Mouse (Mus musculus) thymus, adult 2 months (tissue): ENCODE measurements around the gene Sorcs1. TPM values are rescaled to one million over a fixed set of nuclear protein-coding genes. Genes with fewer than 3 reads are reported as not detected.

Experiments used
- DNase-seq: peaks from one replicate; pipeline ENCODE4 v3.0.0; 2021
- H3K27ac ChIP-seq: fragments of 200-500 bp; 2 replicates; pipeline ENCODE4 v1.5.1; 2012; ENCODE audit warnings: low read length, control low read depth; ENCODE audit not compliant: control insufficient read depth, insufficient read depth
- H3K27me3 ChIP-seq: fragments of 200-500 bp; 2 replicates; pipeline ENCODE4 v1.6.1; 2012; ENCODE audit warnings: mild to moderate bottlenecking, low read length, moderate library complexity, mixed read lengths; ENCODE audit not compliant: control insufficient read depth, insufficient read depth
- H3K36me3 ChIP-seq: fragments of 200-500 bp; 2 replicates; pipeline ENCODE4 v1.6.1; 2012; ENCODE audit warnings: mild to moderate bottlenecking, low read length, moderate library complexity; ENCODE audit not compliant: control insufficient read depth, insufficient read depth
- H3K4me1 ChIP-seq: fragments of 200-500 bp; replicated peaks from 2 replicates; pipeline ENCODE4 v1.6.1; 2012; ENCODE audit warnings: low read length; ENCODE audit not compliant: control insufficient read depth, insufficient read depth
- H3K4me3 ChIP-seq: fragments of 200-500 bp; 2 replicates; pipeline ENCODE4 v1.5.1; 2012; ENCODE audit warnings: mild to moderate bottlenecking, low read length, control low read depth, moderate library complexity; ENCODE audit not compliant: control insufficient read depth, insufficient read depth
- CTCF ChIP-seq: fragments of 200-500 bp; IDR thresholded peaks from 2 replicates; pipeline ENCODE4 v1.5.1; 2012; ENCODE audit warnings: mild to moderate bottlenecking, control low read depth, low read length, moderate library complexity, borderline replicate concordance; ENCODE audit not compliant: control insufficient read depth, poor library complexity, insufficient read depth; ENCODE audit errors: extremely low read depth
- POLR2A ChIP-seq: fragments of 200-500 bp; IDR thresholded peaks from 2 replicates; pipeline ENCODE4 v1.6.1; 2012; ENCODE audit warnings: mild to moderate bottlenecking, low read length, control low read depth, moderate library complexity; ENCODE audit not compliant: control insufficient read depth, poor library complexity, insufficient read depth; ENCODE audit errors: extremely low read depth
- WGBS: fragments of 180-500 bp; shearing (Covaris S2); methylation state at CpG from one replicate; pipeline ENCODE4 v1.1.7; 2018; 5-methylcytosine and 5-hydroxymethylcytosine counted together
- polyA plus RNA-seq: library from polyadenylated mRNA; depleted of rRNA; stranded (reverse); fragments of >200 nt; gene quantifications from 2 replicates; pipeline ENCODE4 v1.2.3, GENCODE M21; 2012

The Sorcs1 gene
- polyA plus RNA-seq, 1 experiment = 0.23 TPM

DNA sequence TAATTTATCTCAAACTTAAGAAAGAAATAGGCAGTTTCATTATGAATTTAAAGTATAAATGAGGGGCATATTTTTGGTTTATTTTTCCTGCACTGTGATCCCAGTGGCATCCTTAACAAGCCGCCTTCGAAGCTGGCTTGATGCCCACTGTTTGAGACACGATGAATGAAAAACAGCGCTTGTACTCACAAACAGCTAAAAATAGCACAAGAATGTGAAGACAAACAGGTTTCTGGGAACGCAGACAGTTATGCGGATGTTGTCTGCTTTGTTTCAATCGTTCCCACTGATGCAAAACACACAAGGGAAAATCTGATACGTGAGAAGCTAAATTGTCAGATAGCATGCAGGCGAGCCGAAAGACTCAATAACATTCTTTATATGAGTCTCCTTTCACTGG lies 303.7 kb downstream of the Sorcs1 start:
- 85% methylated on average over 10 of the region's 10 CpGs for WGBS

DNA sequence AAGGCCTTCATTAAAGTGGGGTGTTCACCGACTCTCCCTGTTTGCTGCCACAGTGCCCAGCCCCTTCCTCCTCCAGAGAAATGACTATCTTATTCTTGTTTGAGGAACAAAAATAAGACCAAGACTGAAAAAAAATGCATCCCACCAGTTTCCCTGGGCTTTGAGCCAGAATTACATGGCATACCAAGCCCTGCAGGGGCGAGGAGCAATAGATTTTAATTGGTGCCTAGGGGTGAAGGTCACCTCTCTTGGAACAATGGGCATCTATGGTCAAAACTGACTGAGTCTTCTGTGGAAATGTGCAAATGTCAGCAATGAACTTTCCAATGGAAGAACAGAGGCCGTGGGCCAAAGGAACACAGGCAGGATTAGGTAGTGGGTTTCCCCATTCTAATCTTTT lies 312.0 kb downstream of the Sorcs1 start:
- H3K36me3 ChIP-seq = no peaks in the 10 kb centered on the region
- no peak overlapping the region for H3K4me3 ChIP-seq
- H3K27me3 ChIP-seq = no peaks in the 10 kb centered on the region
- DNase-seq = no peak
- no peak for TF ChIP-seq CTCF
- no peak for TF ChIP-seq POLR2A
- no peaks in the 10 kb centered on the region for H3K4me1 ChIP-seq
- no peak overlapping the region for H3K27ac ChIP-seq
- 72% methylated on average over 3 of the region's 3 CpGs for WGBS

More for the DNA sequence above, 303.7 kb downstream of the Sorcs1 start:
- Histone ChIP-seq H3K27me3 (no peaks in the 10 kb centered on the region), H3K27ac (no peak overlapping the region), H3K4me3 (no peak overlapping the region), H3K36me3 (no peaks in the 10 kb centered on the region), H3K4me1 (no peaks in the 10 kb centered on the region)
- TF ChIP-seq CTCF (no peak), POLR2A (no peak)
- DNase-seq = no peak

DNA sequence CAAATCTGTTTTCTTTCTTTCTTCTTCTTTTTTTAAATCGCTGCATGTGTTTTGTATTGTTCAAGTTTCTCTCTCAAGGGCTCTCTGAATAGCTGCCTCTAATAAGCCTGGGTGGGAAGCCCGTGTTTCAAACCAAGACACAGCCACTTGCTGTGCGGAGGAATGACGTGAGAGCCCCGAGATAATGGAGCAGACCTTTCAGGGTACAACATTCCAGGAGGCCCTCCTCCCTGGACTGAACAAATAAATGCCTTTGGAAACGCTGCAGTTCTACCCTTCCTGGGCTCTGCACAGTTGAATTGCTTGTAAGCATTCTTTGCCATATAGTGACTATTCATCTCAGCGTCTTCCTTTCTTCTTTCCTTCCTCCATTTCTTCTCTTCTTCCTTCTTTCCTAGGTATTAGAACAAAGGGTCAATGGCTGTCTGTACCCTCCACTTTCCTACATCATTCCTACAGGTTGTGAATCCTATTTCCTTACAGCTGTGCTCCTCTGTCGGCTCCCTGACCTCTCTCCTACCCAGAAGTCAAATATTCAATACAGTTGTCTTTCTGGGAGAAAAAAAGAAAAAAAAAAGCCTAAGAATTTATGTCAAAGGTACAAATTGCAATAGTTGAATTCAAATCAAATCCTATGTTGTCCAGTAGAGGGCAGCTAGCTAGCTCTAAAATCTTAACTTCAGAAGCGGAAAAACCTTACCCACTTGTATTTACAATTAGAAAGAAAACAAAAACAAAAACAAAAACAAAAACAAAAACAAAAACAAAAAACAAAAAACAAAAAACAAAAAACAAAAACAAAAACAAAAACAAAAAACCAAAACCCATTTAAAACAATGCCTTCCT lies 315.6 kb downstream of the Sorcs1 start:
- H3K27ac ChIP-seq = no peak overlapping the region
- no peaks in the 10 kb centered on the region for H3K36me3 ChIP-seq
- DNase-seq = no peak
- no peak overlapping the region for H3K4me3 ChIP-seq
- WGBS = 75% methylated on average over 9 of the region's 9 CpGs
- H3K4me1 ChIP-seq = no peaks in the 10 kb centered on the region
- TF ChIP-seq CTCF (no peak), POLR2A (no peak)
- H3K27me3 ChIP-seq = no peaks in the 10 kb centered on the region

DNA sequence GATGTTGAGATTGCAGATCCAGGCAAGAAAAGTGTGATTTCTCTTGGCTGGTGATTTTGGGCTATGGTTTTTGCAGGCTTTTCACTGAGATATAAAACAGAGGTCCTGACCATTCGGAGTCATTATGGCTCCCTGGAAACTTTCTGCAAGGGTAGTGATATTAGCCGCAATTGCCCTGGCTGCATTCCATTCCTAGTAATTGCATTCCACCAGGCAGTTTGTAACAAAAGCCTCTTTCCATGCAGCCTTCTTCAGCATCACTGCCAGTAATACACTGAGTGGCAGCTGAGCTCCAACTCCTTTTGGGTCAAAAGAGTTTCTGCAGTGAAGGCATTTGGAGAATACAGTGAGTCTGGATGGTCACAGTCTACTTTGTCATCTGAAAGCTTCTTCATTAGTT lies 319.9 kb downstream of the Sorcs1 start:
- TF ChIP-seq CTCF = no peak
- TF ChIP-seq POLR2A = no peak
- H3K4me1 ChIP-seq = no peaks in the 10 kb centered on the region
- no peaks in the 10 kb centered on the region for H3K27me3 ChIP-seq
- no peaks in the 10 kb centered on the region for H3K36me3 ChIP-seq
- no peak for DNase-seq
- no peak overlapping the region for H3K4me3 ChIP-seq
- 72% methylated on average over 2 of the region's 2 CpGs for WGBS
- H3K27ac ChIP-seq = no peak overlapping the region

DNA sequence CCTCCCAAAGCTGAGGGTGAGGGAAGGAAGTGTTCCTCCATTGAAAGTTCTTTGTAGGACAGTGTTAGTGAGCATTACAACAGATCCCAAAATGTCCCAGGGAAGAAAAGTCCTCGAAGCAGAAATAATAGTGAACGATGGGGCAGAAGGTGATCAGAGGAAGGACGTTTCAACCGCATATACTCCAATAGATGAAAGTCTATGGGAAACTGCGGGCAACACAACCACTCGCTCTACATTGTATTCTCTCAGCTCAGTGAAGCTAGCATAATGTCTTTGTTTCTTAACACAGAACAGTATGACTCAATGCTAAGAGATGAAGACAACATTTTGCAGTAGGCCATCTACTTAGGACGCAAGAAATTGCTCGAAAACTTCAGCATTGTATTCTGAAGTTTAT lies 339.2 kb downstream of the Sorcs1 start:
- H3K36me3 ChIP-seq = no peaks in the 10 kb centered on the region
- no peaks in the 10 kb centered on the region for H3K4me1 ChIP-seq
- 96% methylated on average over 8 of the region's 8 CpGs for WGBS
- no peaks in the 10 kb centered on the region for H3K27me3 ChIP-seq
- H3K27ac ChIP-seq = no peak overlapping the region
- no peak overlapping the region for H3K4me3 ChIP-seq
- TF ChIP-seq POLR2A (no peak), CTCF (no peak)
- no peak for DNase-seq

DNA sequence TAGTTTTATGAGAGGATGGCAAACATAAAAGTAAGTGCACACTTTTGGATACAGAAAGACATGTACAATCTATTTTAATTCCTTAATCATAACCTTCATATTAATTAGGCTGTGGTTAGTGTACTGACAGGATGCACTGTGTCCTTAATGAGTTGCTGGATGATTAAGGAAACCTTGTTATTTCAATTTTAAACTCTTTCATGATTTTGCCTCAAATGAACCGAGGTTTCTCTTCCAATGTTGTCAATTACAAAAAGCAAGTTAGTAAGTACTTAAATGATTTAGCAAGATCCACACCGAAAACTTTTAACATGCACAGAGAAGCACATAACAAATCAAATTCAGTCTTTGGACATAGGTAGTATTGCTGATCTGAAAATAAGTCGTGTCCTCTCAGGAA lies 341.7 kb downstream of the Sorcs1 start:
- Histone ChIP-seq H3K27me3 (no peaks in the 10 kb centered on the region), H3K36me3 (no peaks in the 10 kb centered on the region), H3K4me3 (no peak overlapping the region), H3K27ac (no peak overlapping the region), H3K4me1 (no peaks in the 10 kb centered on the region)
- 88% methylated on average over 3 of the region's 3 CpGs for WGBS
- DNase-seq = no peak
- no peak for TF ChIP-seq CTCF
- no peak for TF ChIP-seq POLR2A
